Mouse (Mus musculus) C2C12 (cell line): Measurements from ENCODE around the gene Anks1.

Source experiments
- CEBPB ChIP-seq: IDR thresholded peaks from one replicate; pipeline ENCODE4 v1.6.1; 2011; ENCODE audit warnings: low read depth, mild to moderate bottlenecking, control low read depth, moderate library complexity
- CTCF ChIP-seq: IDR thresholded peaks from one replicate; pipeline ENCODE4 v1.5.1; 2011; ENCODE audit not compliant: control insufficient read depth, insufficient read depth, insufficient read length
- MYOD1 ChIP-seq: IDR thresholded peaks from one replicate; pipeline ENCODE4 v1.6.1; 2011; ENCODE audit warnings: low read depth; ENCODE audit not compliant: control insufficient read depth, insufficient read length

DNA sequence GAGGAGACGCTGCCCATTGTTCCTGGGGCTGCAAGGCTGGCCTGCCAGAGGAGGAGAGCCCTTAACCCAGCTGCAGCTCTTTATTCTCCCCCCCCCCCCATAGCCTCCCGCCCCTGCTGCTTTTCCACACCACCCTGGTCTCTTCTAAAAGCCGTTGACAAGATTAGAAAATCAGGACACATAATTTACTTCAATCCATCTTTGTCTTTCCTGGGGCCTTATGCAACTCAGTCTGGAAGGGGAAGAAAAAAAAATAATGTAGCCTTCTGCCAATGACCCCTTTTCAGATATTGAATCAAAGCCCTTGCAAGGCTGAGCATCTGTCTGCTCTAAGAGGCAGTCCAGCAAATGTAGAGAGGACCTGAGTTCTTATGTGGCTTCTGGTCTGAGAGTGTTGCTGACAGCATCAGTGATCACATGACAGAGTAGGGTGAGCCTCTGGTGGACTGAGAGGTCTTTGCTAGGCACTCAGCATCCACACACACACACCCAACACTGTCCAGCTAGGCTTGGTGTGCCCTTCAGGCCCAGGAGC is 124.0 kb downstream of the Anks1 start:
- no peak for TF ChIP-seq CTCF
- TF ChIP-seq CEBPB = no peak
- no peak for TF ChIP-seq MYOD1
